Mouse (Mus musculus): Measurements from ENCODE around the gene Gm21969.

- TF ChIP-seq CTCF (IDR thresholded peaks at IDR 0.05; ENCODE audit: insufficient read depth, low read depth, low read length) (no peak), POLR2A (IDR thresholded peaks at IDR 0.05; ENCODE audit: insufficient read depth, low read depth, low read length) (no peak)
Measured at GRCm38 (mm10) chr4:139578389-139578788, 24.6 kb upstream of the Gm21969 start.
